Mouse (Mus musculus): ENCODE results near the gene Iffo1.

Iffo1 gene

DNA sequence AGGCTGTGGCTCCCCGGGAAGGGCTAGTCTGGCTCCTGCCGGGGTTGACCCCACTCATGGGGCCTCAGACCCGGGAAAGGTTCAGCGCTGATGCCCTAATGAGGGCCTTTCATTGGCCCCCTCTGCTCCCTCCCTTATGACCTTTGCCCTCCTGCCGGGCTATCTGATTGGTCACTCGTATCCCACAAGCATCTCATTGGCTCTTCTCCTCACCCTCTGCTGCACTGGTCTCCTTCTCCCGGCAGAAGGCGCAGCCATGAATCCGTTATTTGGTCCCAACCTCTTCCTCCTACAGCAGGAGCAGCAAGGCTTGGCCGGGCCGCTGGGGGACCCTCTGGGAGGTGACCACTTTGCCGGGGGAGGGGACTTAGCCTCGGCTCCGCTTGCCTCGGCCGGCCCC is at the start of gene Iffo1:
Gene Iffo1, plus strand, starts transcription at position 241 of the 400 bp plus-strand sequence.
- Histone ChIP-seq H3K27me3 (ENCODE audit: control insufficient read depth, insufficient read depth, low read length, poor library complexity, severe bottlenecking) (no peaks in the 10 kb centered on the region), H3K36me3 (ENCODE audit: control insufficient read depth, insufficient read depth, low read length, poor library complexity, severe bottlenecking) (peaks cover 5% of the 10 kb centered on the region)
- DNase-seq (ENCODE audit: low read depth, low spot score) = peak; percentile 84

DNA sequence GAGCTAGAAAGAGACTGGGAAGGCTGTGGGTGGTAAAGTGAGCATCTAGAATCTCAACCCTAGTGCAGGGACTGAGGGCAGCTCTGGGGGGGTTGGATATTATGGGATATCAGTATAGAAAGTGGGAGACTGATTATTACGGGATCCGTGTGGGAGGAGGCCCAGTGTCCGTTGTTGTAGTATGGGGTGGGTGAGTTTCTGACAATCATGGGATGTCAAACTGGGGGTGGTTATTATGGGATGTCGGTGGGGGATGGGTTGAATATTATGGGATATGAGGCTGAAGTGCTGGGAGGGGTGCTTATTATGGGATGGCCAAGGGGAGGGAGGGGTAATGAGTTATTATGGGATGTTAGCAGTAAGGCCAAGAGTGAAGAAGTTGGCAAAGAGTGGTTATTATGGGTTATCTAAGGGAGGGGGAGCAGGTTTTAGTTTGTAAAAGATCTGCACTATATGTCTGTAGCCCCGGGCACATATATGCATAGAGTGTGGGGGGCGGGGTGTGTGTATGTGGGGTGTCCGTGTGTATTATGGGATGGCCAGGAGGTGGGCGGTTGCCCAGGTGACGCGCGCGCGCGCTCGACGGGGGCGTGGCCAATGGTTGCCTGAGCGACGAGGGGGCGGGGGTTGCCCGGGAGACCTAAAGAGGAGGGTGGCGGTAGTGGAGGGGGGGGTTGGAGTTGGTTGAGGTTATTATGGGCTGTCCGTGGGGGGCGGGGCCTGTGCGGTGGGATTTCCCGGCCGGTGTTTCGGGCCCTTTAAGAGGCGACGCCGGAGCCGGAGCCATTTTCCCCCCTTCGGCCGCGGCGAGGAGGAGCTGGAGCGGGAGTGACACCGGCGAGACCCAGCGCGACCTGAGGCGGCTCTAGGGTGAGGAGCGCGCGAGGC is 49.4 kb upstream of the Iffo1 start, which contains the start of gene Chd4:
Gene Chd4, plus strand, starts transcription at position 591 of the 888 bp plus-strand sequence.
- 0 out of 2 replicates have a peak, but pooled peaks cover 1% of the 10 kb centered on the region for H3K36me3 ChIP-seq (ENCODE audit: control insufficient read depth, insufficient read depth, low read length, poor library complexity, severe bottlenecking)
- peak; percentile 95 for DNase-seq (ENCODE audit: low read depth, low spot score)
- H3K27me3 ChIP-seq (ENCODE audit: control insufficient read depth, insufficient read depth, low read length, poor library complexity, severe bottlenecking) = no peaks in the 10 kb centered on the region

DNA sequence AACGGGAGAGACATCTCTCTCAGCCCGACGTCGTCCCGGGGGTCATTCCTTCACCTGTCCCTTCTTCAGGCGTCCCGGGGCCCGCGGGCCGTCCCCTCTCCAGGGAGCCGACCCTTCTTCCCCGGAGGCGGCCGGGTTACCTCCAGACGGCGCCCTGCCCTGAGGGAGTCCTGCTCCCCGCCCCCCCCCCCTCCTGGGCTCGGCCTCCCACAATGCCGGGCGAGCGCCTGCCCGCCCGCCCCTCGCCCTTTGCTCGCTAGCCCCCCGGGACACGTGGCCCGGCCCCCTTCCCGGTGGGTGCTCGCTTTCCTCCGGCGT is 48.8 kb upstream of the Iffo1 start:
- H3K27me3 ChIP-seq (ENCODE audit: control insufficient read depth, insufficient read depth, low read length, poor library complexity, severe bottlenecking) = no peaks in the 10 kb centered on the region
- DNase-seq (ENCODE audit: low read depth, low spot score) = no peak
- peaks cover 5% of the 10 kb centered on the region; the same call in 1 of the 2 replicates for H3K36me3 ChIP-seq (ENCODE audit: control insufficient read depth, insufficient read depth, low read length, poor library complexity, severe bottlenecking)

DNA sequence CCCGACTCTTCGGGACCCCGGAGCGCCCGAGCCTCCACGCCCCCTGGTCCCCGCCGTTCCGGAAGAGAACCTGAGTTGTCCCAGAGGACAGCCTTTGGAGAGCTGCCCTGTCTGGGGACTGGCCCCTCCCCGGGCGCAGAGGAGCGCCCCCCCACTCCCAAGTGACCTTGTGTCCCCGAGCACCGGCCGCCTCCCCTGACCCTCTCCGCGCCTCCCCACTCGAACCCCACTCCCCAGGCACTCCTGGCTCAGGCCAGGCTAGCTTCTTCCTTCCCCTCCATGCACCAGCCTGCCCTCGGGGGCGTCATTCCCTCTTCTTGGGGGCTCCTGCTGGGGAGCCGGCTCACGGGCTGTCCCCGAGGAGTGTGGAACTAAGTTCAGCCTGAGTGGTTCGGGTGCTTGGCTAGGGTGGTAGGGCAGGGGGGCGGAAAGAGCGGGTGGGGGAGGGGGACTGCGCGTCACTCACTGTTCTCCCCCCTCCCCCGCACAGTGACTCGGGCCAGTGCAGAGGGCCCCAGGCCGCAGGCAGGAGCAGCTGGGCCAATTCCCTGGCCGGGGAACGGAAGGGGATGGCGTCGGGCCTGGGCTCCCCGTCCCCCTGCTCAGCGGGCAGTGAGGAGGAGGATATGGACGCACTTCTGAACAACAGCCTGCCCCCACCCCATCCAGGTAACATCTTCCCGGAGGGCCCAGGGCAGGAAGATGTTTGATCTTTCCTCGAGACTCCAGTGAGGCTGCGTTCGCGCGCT is 48.3 kb upstream of the Iffo1 start:
- peaks cover 9% of the 10 kb centered on the region for H3K36me3 ChIP-seq (ENCODE audit: control insufficient read depth, insufficient read depth, low read length, poor library complexity, severe bottlenecking)
- DNase-seq (ENCODE audit: low read depth, low spot score) = peak; percentile 79
- H3K27me3 ChIP-seq (ENCODE audit: control insufficient read depth, insufficient read depth, low read length, poor library complexity, severe bottlenecking) = no peaks in the 10 kb centered on the region

DNA sequence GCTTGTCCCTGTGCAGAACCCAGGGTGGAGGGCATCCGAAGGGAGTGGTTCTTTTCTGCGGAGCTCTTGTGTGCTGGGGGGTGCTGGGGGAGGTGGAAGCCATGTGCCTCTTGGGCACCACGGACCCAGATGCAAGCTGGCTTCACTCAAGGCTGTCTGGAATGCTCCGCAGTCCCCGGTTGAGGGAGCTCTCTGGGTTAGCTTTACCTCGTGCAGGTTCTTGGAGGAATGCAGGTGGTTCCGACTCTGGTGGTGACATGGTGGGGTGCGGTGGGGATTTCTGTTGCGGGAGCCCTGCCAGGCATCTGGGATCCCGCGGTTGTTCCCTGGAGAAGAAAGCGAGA is 47.7 kb upstream of the Iffo1 start:
- DNase-seq (ENCODE audit: low read depth, low spot score) = no peak
- H3K36me3 ChIP-seq (ENCODE audit: control insufficient read depth, insufficient read depth, low read length, poor library complexity, severe bottlenecking) = peaks cover 13% of the 10 kb centered on the region
- no peaks in the 10 kb centered on the region for H3K27me3 ChIP-seq (ENCODE audit: control insufficient read depth, insufficient read depth, low read length, poor library complexity, severe bottlenecking)

DNA sequence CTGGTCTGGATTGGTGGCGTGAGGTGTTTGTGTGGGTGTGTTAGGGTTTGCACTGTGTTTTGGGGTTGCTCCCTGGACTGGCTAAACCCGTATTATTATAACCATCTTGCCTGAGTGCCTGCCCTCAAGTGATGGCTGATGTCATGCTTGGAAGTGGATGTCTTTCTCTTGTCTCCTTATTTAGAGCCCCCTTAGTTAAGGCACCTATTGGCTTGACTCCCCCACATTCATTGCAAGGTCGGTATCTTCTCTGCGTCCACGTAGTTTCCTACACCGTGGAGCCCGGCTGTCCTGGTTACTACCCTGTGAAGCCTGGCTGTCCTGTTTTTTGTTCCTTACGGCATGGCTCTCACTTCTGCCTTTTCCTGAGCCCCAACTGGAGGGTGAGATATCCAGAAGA is 47.1 kb upstream of the Iffo1 start:
- DNase-seq (ENCODE audit: low read depth, low spot score) = no peak
- Histone ChIP-seq H3K27me3 (ENCODE audit: control insufficient read depth, insufficient read depth, low read length, poor library complexity, severe bottlenecking) (no peaks in the 10 kb centered on the region), H3K36me3 (ENCODE audit: control insufficient read depth, insufficient read depth, low read length, poor library complexity, severe bottlenecking) (peaks cover 15% of the 10 kb centered on the region)

DNA sequence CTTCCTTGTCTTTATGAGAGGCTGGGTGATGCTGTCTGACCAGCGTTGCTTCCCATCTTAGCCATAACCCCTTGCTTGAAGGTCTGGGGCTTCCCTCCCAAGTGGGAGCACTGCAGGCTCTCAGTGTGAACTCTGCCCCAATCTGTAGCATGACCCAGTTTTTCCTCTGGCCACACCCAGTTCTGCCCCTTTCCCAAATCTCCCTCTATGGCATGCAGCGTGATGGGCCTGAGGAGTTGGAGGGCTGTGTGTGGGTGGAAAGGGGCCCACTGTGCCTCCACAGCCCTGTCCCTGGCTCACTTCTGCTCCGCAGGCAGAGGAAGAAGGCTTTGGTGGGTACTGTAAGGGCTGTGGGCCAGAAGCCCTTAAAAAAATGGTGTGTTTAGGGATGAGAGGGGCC is 46.5 kb upstream of the Iffo1 start:
- H3K36me3 ChIP-seq (ENCODE audit: control insufficient read depth, insufficient read depth, low read length, poor library complexity, severe bottlenecking) = peaks cover 15% of the 10 kb centered on the region
- no peak for DNase-seq (ENCODE audit: low read depth, low spot score)
- H3K27me3 ChIP-seq (ENCODE audit: control insufficient read depth, insufficient read depth, low read length, poor library complexity, severe bottlenecking) = no peaks in the 10 kb centered on the region

DNA sequence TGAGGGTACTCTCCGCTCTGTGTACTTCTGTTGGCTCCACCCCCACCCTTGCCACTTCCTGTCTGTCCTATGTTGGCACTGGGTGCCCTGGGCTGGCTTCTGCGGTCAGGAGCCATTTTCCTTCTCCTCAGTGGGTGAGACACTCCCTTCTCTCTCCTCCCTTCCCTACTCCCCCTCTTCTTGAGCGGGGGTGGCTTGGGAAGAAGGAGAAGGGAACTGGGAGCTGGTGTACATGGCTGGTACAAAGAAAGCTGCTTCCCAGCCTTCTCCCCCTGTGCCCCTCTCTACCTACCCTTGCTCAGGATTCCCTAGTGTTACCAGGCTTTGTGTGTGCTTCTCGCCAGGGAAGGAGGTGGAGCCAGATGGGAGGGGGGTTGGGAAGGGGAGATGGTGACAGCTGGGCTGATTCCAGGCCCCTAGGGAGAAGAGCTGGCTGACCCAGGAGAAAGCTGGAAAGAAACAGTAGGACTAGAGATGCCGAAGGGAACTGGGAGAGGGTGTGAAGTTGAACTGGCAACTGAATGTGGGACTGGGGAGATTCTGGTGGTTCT is 45.5 kb upstream of the Iffo1 start:
- peak; percentile 65 for DNase-seq (ENCODE audit: low read depth, low spot score)
- H3K36me3 ChIP-seq (ENCODE audit: control insufficient read depth, insufficient read depth, low read length, poor library complexity, severe bottlenecking) = peaks cover 15% of the 10 kb centered on the region
- no peaks in the 10 kb centered on the region for H3K27me3 ChIP-seq (ENCODE audit: control insufficient read depth, insufficient read depth, low read length, poor library complexity, severe bottlenecking)

DNA sequence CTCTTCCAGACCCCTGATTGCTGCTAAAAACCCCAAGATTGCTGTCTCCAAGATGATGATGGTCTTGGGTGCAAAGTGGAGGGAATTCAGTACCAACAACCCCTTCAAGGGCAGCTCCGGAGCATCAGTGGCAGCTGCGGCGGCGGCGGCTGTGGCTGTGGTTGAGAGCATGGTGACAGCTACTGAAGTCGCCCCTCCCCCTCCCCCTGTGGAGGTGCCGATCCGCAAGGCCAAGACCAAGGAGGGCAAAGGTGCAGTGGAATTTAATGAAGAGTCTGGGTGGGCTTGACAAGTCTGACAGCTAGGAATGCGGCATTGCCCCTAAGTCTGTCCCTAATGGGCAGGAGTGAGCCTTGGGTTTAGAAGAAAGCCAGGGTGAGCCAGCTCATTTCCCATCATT is 43.6 kb upstream of the Iffo1 start:
- Histone ChIP-seq H3K36me3 (ENCODE audit: control insufficient read depth, insufficient read depth, low read length, poor library complexity, severe bottlenecking) (peaks cover 23% of the 10 kb centered on the region), H3K27me3 (ENCODE audit: control insufficient read depth, insufficient read depth, low read length, poor library complexity, severe bottlenecking) (no peaks in the 10 kb centered on the region)
- no peak for DNase-seq (ENCODE audit: low read depth, low spot score)

DNA sequence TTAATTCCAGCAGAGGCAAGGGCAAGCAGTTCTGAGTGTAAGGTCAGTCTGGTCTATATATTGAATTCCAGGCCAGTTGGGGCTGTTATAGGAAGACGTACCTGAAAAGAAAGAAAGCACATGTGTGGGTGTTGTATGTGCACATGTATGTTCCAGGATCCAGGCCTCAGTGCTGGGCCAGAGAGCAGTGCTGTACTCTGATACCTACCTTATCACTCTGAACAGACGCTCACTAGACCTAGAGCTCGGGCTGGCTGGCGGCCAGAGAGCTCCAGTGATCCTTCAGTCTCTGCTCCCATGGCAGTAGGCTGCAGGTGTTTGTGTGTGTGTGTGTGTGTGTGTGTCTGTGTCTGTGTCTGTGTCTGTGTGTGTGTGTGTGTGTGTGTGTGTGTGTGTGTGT is 40.8 kb upstream of the Iffo1 start:
- no peak for DNase-seq (ENCODE audit: low read depth, low spot score)
- H3K36me3 ChIP-seq (ENCODE audit: control insufficient read depth, insufficient read depth, low read length, poor library complexity, severe bottlenecking) = peaks cover 33% of the 10 kb centered on the region
- H3K27me3 ChIP-seq (ENCODE audit: control insufficient read depth, insufficient read depth, low read length, poor library complexity, severe bottlenecking) = no peaks in the 10 kb centered on the region

DNA sequence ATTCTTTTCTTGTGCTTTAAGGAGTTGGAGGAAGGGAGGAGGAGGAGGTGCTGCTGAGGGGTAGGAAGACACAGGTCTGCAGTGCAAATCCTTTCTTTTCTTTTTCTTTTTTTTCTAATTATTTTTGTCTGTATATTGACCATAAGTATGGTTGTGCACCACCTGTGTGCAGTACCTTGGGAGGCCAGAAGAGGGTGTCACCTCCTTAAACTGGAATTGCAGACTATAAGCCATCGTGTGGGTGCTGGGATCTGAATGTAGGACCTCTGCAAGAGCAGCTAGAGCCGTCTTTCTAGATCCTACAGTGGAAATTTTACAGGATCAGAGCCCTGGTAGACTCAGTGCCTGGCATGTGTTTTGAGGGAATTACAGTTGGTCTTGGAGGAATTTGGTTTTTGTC is 37.3 kb upstream of the Iffo1 start:
- no peak for DNase-seq (ENCODE audit: low read depth, low spot score)
- Histone ChIP-seq H3K27me3 (ENCODE audit: control insufficient read depth, insufficient read depth, low read length, poor library complexity, severe bottlenecking) (no peaks in the 10 kb centered on the region), H3K36me3 (ENCODE audit: control insufficient read depth, insufficient read depth, low read length, poor library complexity, severe bottlenecking) (peaks cover 31% of the 10 kb centered on the region)

DNA sequence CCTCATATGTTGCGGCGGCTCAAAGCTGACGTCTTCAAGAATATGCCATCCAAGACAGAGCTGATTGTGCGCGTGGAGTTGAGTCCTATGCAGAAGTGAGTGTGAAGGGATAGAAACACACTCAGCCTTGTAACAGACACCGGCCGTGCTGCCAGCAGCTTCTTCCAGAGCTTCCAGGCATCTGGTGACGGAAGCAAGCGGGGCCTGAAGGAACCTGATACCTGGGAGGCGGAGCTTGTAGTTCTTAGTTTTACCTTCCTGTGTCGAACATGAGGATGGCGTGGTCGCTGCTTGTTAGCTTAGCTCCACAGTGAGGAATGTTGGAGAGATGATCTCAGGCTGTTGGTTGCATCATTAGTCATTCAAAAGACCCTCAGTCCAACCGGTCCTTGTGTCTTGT is 35.7 kb upstream of the Iffo1 start:
- peaks cover 35% of the 10 kb centered on the region for H3K36me3 ChIP-seq (ENCODE audit: control insufficient read depth, insufficient read depth, low read length, poor library complexity, severe bottlenecking)
- no peak for DNase-seq (ENCODE audit: low read depth, low spot score)
- no peaks in the 10 kb centered on the region for H3K27me3 ChIP-seq (ENCODE audit: control insufficient read depth, insufficient read depth, low read length, poor library complexity, severe bottlenecking)

DNA sequence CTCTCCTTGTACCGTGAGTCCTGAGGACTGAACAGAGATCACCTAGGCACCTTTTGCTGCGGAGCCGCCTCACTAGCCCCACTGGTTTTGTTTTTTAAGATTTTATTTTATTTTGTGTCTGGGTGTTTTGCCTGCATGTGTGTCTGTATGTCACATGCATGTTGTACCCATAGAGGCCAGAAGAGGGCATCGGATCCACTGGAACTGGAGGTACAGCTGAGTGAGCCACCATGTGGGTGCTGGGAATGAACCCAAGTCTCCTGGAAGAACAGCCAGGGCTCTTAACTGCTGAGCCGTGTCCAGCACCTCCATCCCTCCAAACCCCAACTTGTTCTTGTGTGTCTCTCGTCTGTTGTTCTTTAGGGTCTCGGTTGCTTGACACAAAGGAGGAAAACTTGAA is 34.1 kb upstream of the Iffo1 start:
- peaks cover 32% of the 10 kb centered on the region for H3K36me3 ChIP-seq (ENCODE audit: control insufficient read depth, insufficient read depth, low read length, poor library complexity, severe bottlenecking)
- H3K27me3 ChIP-seq (ENCODE audit: control insufficient read depth, insufficient read depth, low read length, poor library complexity, severe bottlenecking) = no peaks in the 10 kb centered on the region
- peak; percentile 62 for DNase-seq (ENCODE audit: low read depth, low spot score)

DNA sequence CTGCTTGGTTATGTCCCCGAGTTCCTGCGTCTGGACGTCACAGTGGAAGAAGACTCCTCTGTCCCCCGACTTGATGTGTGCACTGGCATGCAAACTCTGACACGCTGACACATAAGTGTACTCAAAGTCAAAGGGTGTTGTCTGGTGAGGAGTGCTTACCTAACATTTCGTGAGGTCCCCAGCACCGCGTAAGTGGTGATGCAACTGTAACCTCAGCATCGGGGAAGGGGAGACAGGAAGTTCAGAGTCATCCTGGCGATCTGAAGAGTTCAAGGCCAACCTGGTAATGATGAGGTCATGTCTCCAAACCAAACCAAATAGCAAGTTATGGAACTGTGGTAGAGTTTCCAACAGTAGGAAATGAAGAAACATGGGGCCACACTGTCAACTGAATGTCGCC is 32.5 kb upstream of the Iffo1 start:
- Histone ChIP-seq H3K27me3 (ENCODE audit: control insufficient read depth, insufficient read depth, low read length, poor library complexity, severe bottlenecking) (no peaks in the 10 kb centered on the region), H3K36me3 (ENCODE audit: control insufficient read depth, insufficient read depth, low read length, poor library complexity, severe bottlenecking) (peaks cover 33% of the 10 kb centered on the region)
- DNase-seq (ENCODE audit: low read depth, low spot score) = no peak

DNA sequence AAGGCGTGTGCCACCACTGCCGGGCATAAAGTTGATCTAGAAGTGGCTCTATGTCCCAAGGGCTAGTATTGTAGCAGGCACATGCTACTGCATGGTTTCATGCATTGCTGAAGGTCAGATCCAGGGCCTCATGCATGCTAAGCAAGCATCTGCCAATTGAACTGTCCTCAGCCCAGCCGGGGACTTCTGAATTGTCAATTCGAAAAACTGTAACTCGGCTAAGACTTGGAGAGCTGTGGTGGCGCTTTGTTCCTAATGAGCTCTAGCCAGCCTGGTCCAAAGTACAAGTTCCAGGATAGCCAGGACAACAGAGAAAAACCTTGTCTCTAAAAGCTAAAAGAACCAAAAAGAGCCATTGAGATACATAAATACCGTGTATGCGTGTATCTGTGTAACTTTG is 25.7 kb upstream of the Iffo1 start:
- DNase-seq (ENCODE audit: low read depth, low spot score) = no peak
- peaks cover 49% of the 10 kb centered on the region for H3K36me3 ChIP-seq (ENCODE audit: control insufficient read depth, insufficient read depth, low read length, poor library complexity, severe bottlenecking)
- no peaks in the 10 kb centered on the region for H3K27me3 ChIP-seq (ENCODE audit: control insufficient read depth, insufficient read depth, low read length, poor library complexity, severe bottlenecking)

Data from splenic B cell, adult 2 months (primary cell).